Mouse (Mus musculus) thymus, adult 2 months (tissue): ENCODE measurements around the gene Pdgfd.

ENCODE experiments used
- CTCF ChIP-seq: fragments of 200-500 bp; IDR thresholded peaks from 2 replicates; pipeline ENCODE4 v1.5.1; 2012; ENCODE audit warnings: mild to moderate bottlenecking, control low read depth, low read length, moderate library complexity, borderline replicate concordance; ENCODE audit not compliant: control insufficient read depth, poor library complexity, insufficient read depth; ENCODE audit errors: extremely low read depth
- POLR2A ChIP-seq: fragments of 200-500 bp; IDR thresholded peaks from 2 replicates; pipeline ENCODE4 v1.6.1; 2012; ENCODE audit warnings: mild to moderate bottlenecking, low read length, control low read depth, moderate library complexity; ENCODE audit not compliant: control insufficient read depth, poor library complexity, insufficient read depth; ENCODE audit errors: extremely low read depth

- no peak for TF ChIP-seq POLR2A
- no peak for TF ChIP-seq CTCF
These were observed at the start of gene Pdgfd for GRCm38 (mm10) chr9:6168391-6169037.
